Mouse (Mus musculus) myocyte (in vitro differentiated cells): ENCODE measurements around the gene Spib.

Source experiments
- MAX ChIP-seq: IDR thresholded peaks from one replicate; pipeline ENCODE4 v1.6.1; 2011; ENCODE audit warnings: low read depth, mild to moderate bottlenecking, control low read depth
- USF1 ChIP-seq: IDR thresholded peaks from one replicate; pipeline ENCODE4 v1.6.1; 2011; ENCODE audit warnings: low read depth, mild to moderate bottlenecking, control low read depth, moderate library complexity

DNA sequence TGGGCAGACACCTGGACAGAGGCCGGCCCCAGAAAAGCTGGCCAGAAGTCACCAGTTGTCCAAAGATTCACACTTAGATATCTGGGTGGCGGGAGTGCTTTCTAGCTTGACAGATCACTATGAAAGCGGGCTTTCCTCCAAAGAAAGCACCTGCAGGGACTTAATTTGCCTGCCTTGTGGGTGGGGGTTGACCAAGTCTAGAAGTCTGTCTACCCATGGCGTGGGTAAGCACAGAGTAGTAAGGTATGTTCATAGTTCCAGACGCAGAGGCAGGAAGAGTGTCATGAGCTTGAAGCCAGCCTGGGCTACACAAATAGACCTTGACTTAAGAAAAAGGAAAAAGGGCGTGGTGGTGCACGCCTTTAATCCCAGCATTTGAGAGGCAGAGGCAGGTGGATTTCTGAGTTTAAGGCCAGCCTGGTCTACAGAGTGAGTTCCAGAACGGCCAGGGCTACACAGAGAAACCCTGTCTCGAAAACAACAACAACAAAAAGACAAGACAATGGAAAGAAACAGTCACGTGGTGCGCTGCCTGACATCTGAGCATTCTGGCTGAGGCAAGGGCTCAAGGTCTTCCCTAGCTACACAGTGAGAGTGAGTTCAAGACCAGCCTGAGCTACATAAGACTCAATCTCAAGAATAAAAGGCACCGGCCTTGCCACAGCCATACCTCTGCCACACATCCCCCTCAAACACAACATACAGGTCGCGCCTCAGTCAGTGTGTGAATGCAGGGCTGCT lies 5.3 kb downstream of the Spib start:
- TF ChIP-seq USF1, result no peak
- no peak for TF ChIP-seq MAX
